13 mouse cellular contexts compared by ENCODE assay signal in genomic region chr2:150549576-150549975, GRCm38 (mm10). TPM values are rescaled to one million over a fixed set of nuclear protein-coding genes. Genes with fewer than 3 reads are reported as not detected.
A peak's percentile ranks its signal among the peaks of the same experiment; 100 is the strongest.
DNase-seq lines count a peak whose midpoint lies in the region; TF ChIP-seq lines count a peak whose summit lies in the region.
"Not testable (repeated sequence)": the region's sequence is repeated elsewhere in the genome, so short reads cannot be mapped to it uniquely, and the experiment has no call there.
"Had no signal": no experiment of that assay in that cellular context is flagged by ENCODE, and none has a peak within 500 bp of the region (broad histone marks: within the 10 kb centered on the region; RNA-seq: fewer than 3 reads in every experiment).

No protein-coding gene starts in this region.

- peak overlapping the region; percentile 56 for H3K27ac ChIP-seq in MEL (ENCODE audit: control insufficient read depth, low read depth, low read length)
- H3K27ac ChIP-seq in testis, adult 2 months (ENCODE audit: control insufficient read depth, insufficient read depth, low read depth, low read length): not testable (repeated sequence)

- H3K4me3 ChIP-seq in MEL (ENCODE audit: control insufficient read depth in 1 of 2, insufficient read depth in 1 of 2, low read depth in 2 of 2, low read length in 2 of 2): not testable (repeated sequence)
- H3K4me3 ChIP-seq in testis, adult 2 months (ENCODE audit: control insufficient read depth, low read depth, low read length): peak overlapping the region; percentile 49

- not testable (repeated sequence) for TF ChIP-seq RAD21 in MEL (IDR thresholded peaks at IDR 0.05; ENCODE audit: low read depth, low read length)

- H3K9me3 ChIP-seq in MEL (replicated peaks; ENCODE audit: insufficient read depth, low read length): not testable (repeated sequence)

- H3K27me3 ChIP-seq in MEL (ENCODE audit: control insufficient read depth in 1 of 2, insufficient read depth in 2 of 2, low read length in 2 of 2); testis, adult 2 months (ENCODE audit: control insufficient read depth, insufficient read depth, low read length): not testable (repeated sequence)

- TF ChIP-seq POLR2A in MEL (IDR thresholded peaks at IDR 0.05; ENCODE audit: control insufficient read depth in 1 of 2, insufficient read depth in 1 of 2, low read depth in 1 of 2, low read length in 2 of 2, poor library complexity in 1 of 2); testis, adult 2 months (IDR thresholded peaks at IDR 0.05; ENCODE audit: control insufficient read depth, low read depth, low read length): not testable (repeated sequence)

- peak; percentile 43 for DNase-seq in 416B (ENCODE audit: low read depth)
- peak; percentile 54 for DNase-seq in MEL (ENCODE audit: low read depth, low spot score)
- DNase-seq in R1 (ENCODE audit: low read depth, low spot score): peak; percentile 10

- not testable (repeated sequence) for H3K9ac ChIP-seq in MEL (ENCODE audit: control insufficient read depth, low read depth, low read length, poor library complexity, severe bottlenecking)

- peak in 1 of 2 experiments; percentile 54; a peak in 2 of 4 replicates for TF ChIP-seq EP300 in MEL (IDR thresholded peaks at IDR 0.05; ENCODE audit: low read depth in 1 of 2, low read length in 2 of 2)

- H3K79me2 ChIP-seq in MEL (ENCODE audit: control insufficient read depth, insufficient read depth, low read length, poor library complexity): not testable (repeated sequence)

- not testable (repeated sequence) for TF ChIP-seq CTCF in MEL (IDR thresholded peaks at IDR 0.05 in 2 of 3, conservative IDR thresholded peaks at IDR 0.05 in 1 of 3; ENCODE audit: control insufficient read depth in 1 of 3, insufficient read depth in 1 of 3, low read depth in 2 of 3, low read length in 3 of 3, poor library complexity in 1 of 3, severe bottlenecking in 1 of 3); testis, adult 2 months (IDR thresholded peaks at IDR 0.05; ENCODE audit: control insufficient read depth, insufficient read depth, insufficient replicate concordance, low read depth, low read length)

- not testable (repeated sequence) for H3K36me3 ChIP-seq in MEL (ENCODE audit: control insufficient read depth in 1 of 2, insufficient read depth in 2 of 2, low read length in 2 of 2); testis, adult 2 months (ENCODE audit: control insufficient read depth, insufficient read depth, low read length)

- not testable (repeated sequence) for H3K4me1 ChIP-seq in MEL (ENCODE audit: control insufficient read depth in 1 of 2, insufficient read depth in 2 of 2, low read length in 2 of 2); testis, adult 2 months (ENCODE audit: control insufficient read depth, insufficient read depth, low read length)

TF ChIP-seq in MEL, 35 proteins besides CTCF, POLR2A, EP300 and RAD21:
- peak; percentile 50 for TF ChIP-seq GATA1 (IDR thresholded peaks at IDR 0.05; ENCODE audit: low read depth, low read length)
TF ChIP-seq in MEL: peak in this region for 1; not testable (repeated sequence) for 34.

RNA-seq across cellular contexts. Expression of gene Cst7, which starts 20.6 kb away (rescaled TPM):
- 12.4 and 18.5 TPM in 2 replicates for total RNA-seq in MEL (2012; rRNA removed)
- polyA plus RNA-seq in MEL (2012; ENCODE audit: insufficient read depth in 1 of 2, insufficient read length in 2 of 2, low read depth in 1 of 2, low replicate concordance in 2 of 2, missing spikeins in 1 of 2): 10 to 100 TPM in 1 of 2 experiments, not detected in 1; 35.8 TPM
- polyA plus RNA-seq in testis, adult 2 months (2012; rRNA removed): 0.46 and 0.78 TPM in 2 replicates
- total RNA-seq: adrenal gland, adult 2 months; adrenal gland, postnatal 14 days; adrenal gland, postnatal 25 days; adrenal gland, postnatal 36 days; ES-E14 had no signal
- polyA plus RNA-seq: brain, embryonic 14.5 days; C2C12; cerebellum, adult 2 months; Patski had no signal

RNA-seq across cellular contexts. Expression of gene Apmap, which starts 58.8 kb away (rescaled TPM):
- 21.3 and 26.4 TPM in 2 replicates for total RNA-seq in MEL (2012; rRNA removed)
- 10 to 100 TPM in 1 of 2 experiments, not detected in 1; 29.4 TPM for polyA plus RNA-seq in MEL (2012; ENCODE audit: insufficient read depth in 1 of 2, insufficient read length in 2 of 2, low read depth in 1 of 2, low replicate concordance in 2 of 2, missing spikeins in 1 of 2)
- 24.1 and 31.2 TPM in 2 replicates for polyA plus RNA-seq in testis, adult 2 months (2012; rRNA removed)
